In genomic region chr8:71707874-71708273, GRCm38 (mm10) we compare ENCODE assay signal across 8 mouse cellular contexts. TPM values are rescaled to one million over a fixed set of nuclear protein-coding genes. Genes with fewer than 3 reads are reported as not detected.
A peak's percentile ranks its signal among the peaks of the same experiment; 100 is the strongest.
DNase-seq lines count a peak whose midpoint lies in the region; ATAC-seq lines count a peak whose summit lies in the region.

No protein-coding gene starts in this region.

- no peak overlapping the region for H3K27ac ChIP-seq in kidney, embryonic 16.5 days (ENCODE audit: low read length)
- no peak overlapping the region for H3K27ac ChIP-seq in embryonic facial prominence, embryonic 11.5 days (replicated peaks; ENCODE audit: low read depth, low read length)
- H3K27ac ChIP-seq in forebrain, embryonic 12.5 days = no peak overlapping the region

- H3K4me2 ChIP-seq in kidney, embryonic 16.5 days (replicated peaks; ENCODE audit: low read depth, low read length) = no peak overlapping the region
- no peak overlapping the region for H3K4me2 ChIP-seq in embryonic facial prominence, embryonic 11.5 days (ENCODE audit: low read depth, low read length)
- H3K4me2 ChIP-seq in forebrain, embryonic 12.5 days = no peak overlapping the region

- ATAC-seq in kidney, embryonic 16.5 days (ENCODE audit: low FRiP score, low TSS enrichment) = no peak
- peak; percentile 50 for ATAC-seq in CD4-positive, CD25-positive, alpha-beta regulatory T cell, adult 4 months
- ATAC-seq in embryonic facial prominence, embryonic 11.5 days (replicated peaks; ENCODE audit: insufficient number of reproducible peaks, low FRiP score, low TSS enrichment, low read depth) = no peak
- ATAC-seq in forebrain, embryonic 12.5 days (ENCODE audit: low FRiP score) = no peak

- 40% methylated on average over 8 of the region's 8 CpGs for WGBS in kidney, embryonic 16.5 days
- WGBS in embryonic facial prominence, embryonic 11.5 days = 36% methylated on average over 8 of the region's 8 CpGs
- WGBS in forebrain, embryonic 12.5 days = 34% methylated on average over 8 of the region's 8 CpGs

- DNase-seq in kidney, adult 9 months = peak; percentile 55
- peak; percentile 45 for DNase-seq in MN1 (ENCODE audit: low spot score)
- peak; percentile 73 for DNase-seq in embryonic facial prominence, embryonic 11.5 days (ENCODE audit: low spot score)
- DNase-seq in monocyte, adult 2 months (ENCODE audit: low read depth in 1 of 2, low spot score in 2 of 2) = peak; percentile 43 to 54
- peak; percentile 68 to 73 for DNase-seq in thymus, postnatal 36 days

- no peaks in the 10 kb centered on the region for H3K36me3 ChIP-seq in kidney, embryonic 16.5 days (ENCODE audit: insufficient read depth, low read length)
- no peaks in the 10 kb centered on the region for H3K36me3 ChIP-seq in embryonic facial prominence, embryonic 11.5 days (replicated peaks; ENCODE audit: control insufficient read depth, insufficient read depth, low read depth, low read length)
- H3K36me3 ChIP-seq in forebrain, embryonic 12.5 days (replicated peaks) = peaks cover 9% of the 10 kb centered on the region; the same call in 1 of the 2 replicates

- H3K27me3 ChIP-seq in kidney, embryonic 16.5 days (ENCODE audit: insufficient read depth, low read length) = peaks cover 37% of the 10 kb centered on the region
- peaks cover 17% of the 10 kb centered on the region for H3K27me3 ChIP-seq in embryonic facial prominence, embryonic 11.5 days (ENCODE audit: control insufficient read depth, insufficient read depth, low read length)
- H3K27me3 ChIP-seq in forebrain, embryonic 12.5 days = peaks cover 53% of the 10 kb centered on the region

- H3K4me3 ChIP-seq in kidney, embryonic 16.5 days (ENCODE audit: low read length) = no peak overlapping the region
- no peak overlapping the region for H3K4me3 ChIP-seq in embryonic facial prominence, embryonic 11.5 days (ENCODE audit: low read depth, low read length)
- H3K4me3 ChIP-seq in forebrain, embryonic 12.5 days (replicated peaks) = no peak overlapping the region

- peaks cover 3% of the 10 kb centered on the region; the same call in 1 of the 2 replicates for H3K4me1 ChIP-seq in kidney, embryonic 16.5 days (ENCODE audit: insufficient read depth, low read length)
- H3K4me1 ChIP-seq in embryonic facial prominence, embryonic 11.5 days (ENCODE audit: control insufficient read depth, insufficient read depth, low read length) = no peaks in the 10 kb centered on the region
- H3K4me1 ChIP-seq in forebrain, embryonic 12.5 days = peaks cover 10% of the 10 kb centered on the region

- H3K9ac ChIP-seq in kidney, embryonic 16.5 days (replicated peaks; ENCODE audit: low read length) = no peak overlapping the region
- no peak overlapping the region for H3K9ac ChIP-seq in embryonic facial prominence, embryonic 11.5 days (replicated peaks; ENCODE audit: low read length)
- H3K9ac ChIP-seq in forebrain, embryonic 12.5 days = no peak overlapping the region

- no peaks in the 10 kb centered on the region for H3K9me3 ChIP-seq in kidney, embryonic 16.5 days (ENCODE audit: low read length)
- no peaks in the 10 kb centered on the region for H3K9me3 ChIP-seq in embryonic facial prominence, embryonic 11.5 days (replicated peaks; ENCODE audit: control insufficient read depth, low read length)
- H3K9me3 ChIP-seq in forebrain, embryonic 12.5 days = no peaks in the 10 kb centered on the region

RNA-seq across cellular contexts. Expression of gene B3gnt3, which starts 6.3 kb away (rescaled TPM):
- 3.3 and 4.2 TPM in 2 replicates for polyA plus RNA-seq in kidney, embryonic 16.5 days (2015; fragmentation: Nextera tagmentation; extraction: Ambion mirVana)
- 1 to 10 TPM; 3.4 to 6.5 TPM for polyA plus RNA-seq in CD4-positive, CD25-positive, alpha-beta regulatory T cell, adult 4 months (2017; shearing (Covaris generic))
- 0.47 and 0.58 TPM in 2 replicates for polyA plus RNA-seq in embryonic facial prominence, embryonic 11.5 days (2014; fragmentation: Nextera tagmentation; extraction: Ambion mirVana)
- polyA plus RNA-seq in forebrain, embryonic 12.5 days (2016; fragmentation: Nextera tagmentation; extraction: Ambion mirVana) = 0.36 and 0.72 TPM in 2 replicates

RNA-seq across cellular contexts. Expression of gene Fcho1, which starts 17.6 kb away (rescaled TPM):
- polyA plus RNA-seq in kidney, embryonic 16.5 days (2015; fragmentation: Nextera tagmentation; extraction: Ambion mirVana) = 8.6 and 8.7 TPM in 2 replicates
- polyA plus RNA-seq in CD4-positive, CD25-positive, alpha-beta regulatory T cell, adult 4 months (2017; shearing (Covaris generic)) = 10 to 100 TPM; 40.4 to 46.7 TPM
- 3.8 and 5.0 TPM in 2 replicates for polyA plus RNA-seq in embryonic facial prominence, embryonic 11.5 days (2014; fragmentation: Nextera tagmentation; extraction: Ambion mirVana)
- polyA plus RNA-seq in forebrain, embryonic 12.5 days (2016; fragmentation: Nextera tagmentation; extraction: Ambion mirVana) = 38.4 and 38.9 TPM in 2 replicates

RNA-seq across cellular contexts. Expression of gene Insl3, which starts 18.9 kb away (rescaled TPM):
- polyA plus RNA-seq in kidney, embryonic 16.5 days (2015; fragmentation: Nextera tagmentation; extraction: Ambion mirVana) = 1.3 and 7.7 TPM in 2 replicates
- 10 to 100 TPM; 15.1 to 24.5 TPM for polyA plus RNA-seq in CD4-positive, CD25-positive, alpha-beta regulatory T cell, adult 4 months (2017; shearing (Covaris generic))
- 0.42 TPM in 1 of 2 replicates, not detected in the other for polyA plus RNA-seq in embryonic facial prominence, embryonic 11.5 days (2014; fragmentation: Nextera tagmentation; extraction: Ambion mirVana)
- polyA plus RNA-seq in forebrain, embryonic 12.5 days (2016; fragmentation: Nextera tagmentation; extraction: Ambion mirVana) = not detected in 2 replicates

RNA-seq across cellular contexts. Expression of gene Jak3, which starts 31.8 kb away (rescaled TPM):
- 6.6 and 7.5 TPM in 2 replicates for polyA plus RNA-seq in kidney, embryonic 16.5 days (2015; fragmentation: Nextera tagmentation; extraction: Ambion mirVana)
- polyA plus RNA-seq in CD4-positive, CD25-positive, alpha-beta regulatory T cell, adult 4 months (2017; shearing (Covaris generic)) = 10 to 100 TPM; 21.2 TPM
- polyA plus RNA-seq in embryonic facial prominence, embryonic 11.5 days (2014; fragmentation: Nextera tagmentation; extraction: Ambion mirVana) = 1.2 and 1.9 TPM in 2 replicates
- 2.5 and 2.9 TPM in 2 replicates for polyA plus RNA-seq in forebrain, embryonic 12.5 days (2016; fragmentation: Nextera tagmentation; extraction: Ambion mirVana)

RNA-seq across cellular contexts. Expression of gene Unc13a, which starts 36.3 kb away (rescaled TPM):
- 0.55 and 0.94 TPM in 2 replicates for polyA plus RNA-seq in kidney, embryonic 16.5 days (2015; fragmentation: Nextera tagmentation; extraction: Ambion mirVana)
- under 1 TPM; 0.47 to 0.50 TPM for polyA plus RNA-seq in CD4-positive, CD25-positive, alpha-beta regulatory T cell, adult 4 months (2017; shearing (Covaris generic))
- polyA plus RNA-seq in embryonic facial prominence, embryonic 11.5 days (2014; fragmentation: Nextera tagmentation; extraction: Ambion mirVana) = 1.2 and 1.7 TPM in 2 replicates
- 13.7 and 16.0 TPM in 2 replicates for polyA plus RNA-seq in forebrain, embryonic 12.5 days (2016; fragmentation: Nextera tagmentation; extraction: Ambion mirVana)
